Mouse (Mus musculus): ENCODE measurements at regions not wholly inside any gene's neighbourhood (a gene's known extent, or its start where the extent isn't known, plus 50 kb on each side); places are given as distances from the start of the nearest gene placed in this dataset.

GRCm38 (mm10) chr11:63394201-63394600 is 265.4 kb downstream of the Pmp22 start:
- no peak for DNase-seq (ENCODE audit: low read depth, low spot score)

DNA sequence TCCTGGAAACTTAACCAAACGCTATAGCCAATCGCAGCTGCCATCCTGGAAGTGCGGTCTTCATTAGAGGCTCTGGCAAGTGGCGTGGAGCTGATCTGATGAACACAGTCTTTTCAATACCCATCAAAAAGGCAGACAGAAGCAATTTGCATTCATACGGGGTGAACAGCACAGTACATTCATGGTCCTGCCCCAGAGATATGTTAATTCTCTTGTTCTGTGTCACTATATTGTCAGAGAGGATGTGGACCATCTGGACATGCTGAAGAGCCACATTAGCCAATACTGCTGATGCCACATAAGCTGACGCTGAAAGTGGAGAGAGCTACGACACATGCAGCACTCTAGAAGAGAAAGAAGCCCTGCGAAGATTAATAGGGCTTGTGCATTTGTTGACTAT is 267.6 kb downstream of the Pmp22 start:
- DNase-seq (ENCODE audit: low read depth, low spot score) = no peak

DNA sequence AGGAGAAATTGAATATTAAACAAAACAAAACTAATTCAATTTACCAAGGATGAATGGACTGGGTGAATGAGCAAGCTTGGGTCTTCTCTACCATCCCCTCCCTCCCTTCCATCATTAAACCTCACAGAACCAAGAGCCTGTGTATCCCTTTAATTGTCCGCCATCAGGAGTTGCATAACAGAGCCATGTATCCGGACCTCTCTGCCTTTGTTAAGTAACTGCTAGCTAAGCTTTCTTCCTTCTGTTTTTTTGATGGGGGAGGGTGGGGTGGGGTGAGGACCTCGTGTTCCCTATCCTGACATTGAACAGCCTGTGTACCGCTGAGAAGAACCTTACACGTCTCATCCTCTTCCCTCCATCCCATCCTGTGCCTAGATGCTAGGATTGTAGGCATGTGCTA is 274.0 kb downstream of the Pmp22 start:
- no peak for DNase-seq (ENCODE audit: low read depth, low spot score)

DNA sequence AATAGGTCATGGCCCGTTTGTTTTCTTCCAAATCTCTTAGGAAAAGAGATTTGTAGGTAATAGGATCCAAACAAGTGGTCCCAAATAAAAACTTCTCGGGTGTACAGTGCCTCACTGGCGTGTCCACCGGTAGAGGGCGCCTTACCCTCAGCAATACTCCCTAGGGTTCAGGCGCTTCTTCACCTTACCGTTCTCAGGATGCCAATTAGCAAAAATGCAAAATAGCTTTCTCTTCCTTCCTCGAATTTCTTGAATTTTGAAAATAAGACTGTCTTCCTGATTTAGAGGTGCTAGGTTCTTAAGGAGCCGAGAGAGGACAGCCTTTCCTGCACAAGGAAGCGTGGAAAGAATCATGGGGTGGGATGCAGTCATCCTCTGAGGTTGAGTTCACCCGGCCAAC is 275.9 kb downstream of the Pmp22 start:
- peak; percentile 33 for DNase-seq (ENCODE audit: low read depth, low spot score)

DNA sequence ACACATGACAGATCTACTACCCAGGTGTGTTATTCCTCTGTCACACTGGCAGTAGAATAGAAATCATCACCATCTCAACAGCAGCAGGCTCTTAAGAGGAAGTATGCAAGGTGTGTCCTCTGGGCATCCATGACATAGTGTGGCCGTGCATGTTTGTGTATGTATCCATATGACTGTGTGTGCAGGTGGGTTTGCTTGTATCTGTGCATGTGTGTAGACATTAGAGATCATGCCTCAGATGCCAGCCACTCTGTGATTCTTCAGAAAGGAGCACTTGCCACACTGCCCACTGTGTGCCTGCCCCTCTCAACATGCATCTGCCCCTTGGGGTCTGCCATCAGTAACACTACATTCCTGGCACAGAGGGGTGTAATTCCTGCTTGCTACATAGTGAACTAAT is 280.6 kb downstream of the Pmp22 start:
- DNase-seq (ENCODE audit: low read depth, low spot score) = no peak

- no peak for DNase-seq (ENCODE audit: low read depth, low spot score)
Observed at GRCm38 (mm10) chr11:63410921-63411320, 282.1 kb downstream of the Pmp22 start.

- no peak for DNase-seq (ENCODE audit: low read depth, low spot score)
Observed at GRCm38 (mm10) chr11:63412364-63412991, 283.7 kb downstream of the Pmp22 start.

- no peak for DNase-seq (ENCODE audit: low read depth, low spot score)
Observed at GRCm38 (mm10) chr11:63413106-63413505, 284.3 kb downstream of the Pmp22 start.

DNA sequence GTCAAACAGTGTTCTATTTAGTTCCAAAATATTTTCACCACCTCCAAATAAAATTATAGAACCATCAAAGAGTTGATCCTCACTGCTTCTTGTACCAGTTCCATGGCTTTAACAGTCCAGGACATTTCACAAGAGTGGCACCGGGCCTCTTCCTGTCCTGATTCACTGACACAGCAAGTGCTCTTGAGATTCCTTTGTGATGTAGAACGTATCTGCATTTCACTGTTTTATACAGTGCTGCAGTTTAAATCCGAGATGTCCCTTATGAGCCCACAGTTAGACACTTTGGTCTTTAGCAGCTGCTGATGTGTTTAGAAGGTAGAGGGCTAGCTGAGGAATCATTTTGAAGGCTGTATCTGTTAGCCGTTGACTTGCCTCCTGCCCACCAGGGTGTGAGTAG is 284.8 kb downstream of the Pmp22 start:
- no peak for DNase-seq (ENCODE audit: low read depth, low spot score)

DNA sequence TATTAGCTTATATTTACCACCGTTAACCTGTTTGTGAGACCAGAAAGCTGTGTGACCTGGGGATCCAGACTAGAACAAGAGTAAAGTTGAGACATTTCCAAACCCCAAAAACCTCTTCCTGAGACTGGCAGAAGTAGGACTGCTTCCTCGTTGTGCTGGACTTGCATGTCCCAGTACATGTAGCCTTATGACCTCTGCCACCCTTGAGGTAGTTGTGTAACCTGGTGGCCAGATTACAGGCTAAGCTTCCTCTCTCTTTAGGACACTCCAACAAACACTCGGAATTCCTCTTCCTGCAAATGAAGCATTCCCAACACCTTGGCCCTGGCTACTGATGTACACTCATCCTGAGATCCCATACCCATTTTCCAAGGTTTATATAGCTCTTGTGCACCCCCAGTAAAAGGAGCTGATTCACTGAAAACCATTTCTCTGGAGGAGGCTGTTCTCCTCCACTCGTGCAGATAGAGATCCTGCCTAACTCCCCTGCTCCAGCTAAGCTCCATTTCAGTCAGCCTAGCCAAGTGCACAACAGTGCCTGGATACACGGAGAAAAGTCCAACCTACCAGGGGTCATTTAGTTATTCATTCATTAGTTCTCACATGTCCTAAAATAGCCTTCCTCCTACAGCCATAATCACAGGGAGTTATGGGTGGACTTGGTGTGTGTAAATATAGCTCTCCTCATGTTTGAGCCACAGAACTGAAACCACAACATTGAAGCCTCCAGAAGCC is 289.4 kb downstream of the Pmp22 start:
- no peak for DNase-seq (ENCODE audit: low read depth, low spot score)

DNA sequence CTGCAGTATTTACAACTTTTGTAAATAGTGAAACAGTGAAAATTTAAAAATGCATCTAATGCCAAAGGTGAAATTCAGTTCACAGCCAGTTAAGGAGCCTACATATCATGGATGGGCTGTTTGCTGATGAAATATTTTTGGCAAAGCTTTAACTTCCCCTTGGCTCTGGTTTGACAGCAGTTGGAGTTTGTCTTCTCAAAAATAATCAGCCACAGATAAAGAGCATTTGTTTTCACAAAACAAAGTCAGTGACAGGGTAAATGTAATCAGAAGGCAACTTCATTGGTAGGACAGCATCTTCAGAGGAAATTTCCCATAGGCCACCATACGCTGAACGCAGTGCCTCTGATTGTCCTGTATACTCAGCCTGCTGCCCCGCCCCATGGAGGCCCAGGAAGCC is 291.6 kb downstream of the Pmp22 start:
- DNase-seq (ENCODE audit: low read depth, low spot score) = no peak

GRCm38 (mm10) chr11:63422069-63422468 is 293.3 kb downstream of the Pmp22 start:
- no peak for DNase-seq (ENCODE audit: low read depth, low spot score)

- DNase-seq (ENCODE audit: low read depth, low spot score) = no peak
Observed at GRCm38 (mm10) chr11:63424319-63424718, 295.5 kb downstream of the Pmp22 start.

DNA sequence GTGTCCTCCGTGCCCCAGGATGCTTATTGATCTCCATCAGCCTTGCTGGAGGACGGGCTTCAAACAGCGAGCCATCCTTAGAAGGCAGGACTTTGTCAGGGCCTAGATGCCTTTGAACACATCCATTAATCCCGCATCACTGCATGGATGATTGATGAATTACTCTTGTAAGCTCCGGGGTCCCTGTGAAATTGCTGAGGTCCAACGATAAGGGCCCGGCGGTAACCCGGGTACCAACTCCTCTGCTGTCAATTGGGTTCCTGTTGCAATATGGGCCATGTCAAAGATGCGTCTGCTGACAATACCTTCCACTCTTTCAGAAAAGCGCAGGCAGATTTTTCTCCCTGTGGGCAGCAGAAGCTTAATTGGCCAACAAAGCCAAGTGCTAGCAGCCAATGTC is 297.0 kb downstream of the Pmp22 start:
- DNase-seq (ENCODE audit: low read depth, low spot score) = no peak

- no peak for DNase-seq (ENCODE audit: low read depth, low spot score)
Observed at GRCm38 (mm10) chr11:63453786-63454185, 325.0 kb downstream of the Pmp22 start.

GRCm38 (mm10) chr11:63454910-63455531 is 326.2 kb downstream of the Pmp22 start:
- DNase-seq (ENCODE audit: low read depth, low spot score) = no peak

GRCm38 (mm10) chr11:63456356-63456755 is 327.6 kb downstream of the Pmp22 start:
- DNase-seq (ENCODE audit: low read depth, low spot score) = no peak

GRCm38 (mm10) chr11:63457250-63457649 is 328.5 kb downstream of the Pmp22 start:
- no peak for DNase-seq (ENCODE audit: low read depth, low spot score)

DNA sequence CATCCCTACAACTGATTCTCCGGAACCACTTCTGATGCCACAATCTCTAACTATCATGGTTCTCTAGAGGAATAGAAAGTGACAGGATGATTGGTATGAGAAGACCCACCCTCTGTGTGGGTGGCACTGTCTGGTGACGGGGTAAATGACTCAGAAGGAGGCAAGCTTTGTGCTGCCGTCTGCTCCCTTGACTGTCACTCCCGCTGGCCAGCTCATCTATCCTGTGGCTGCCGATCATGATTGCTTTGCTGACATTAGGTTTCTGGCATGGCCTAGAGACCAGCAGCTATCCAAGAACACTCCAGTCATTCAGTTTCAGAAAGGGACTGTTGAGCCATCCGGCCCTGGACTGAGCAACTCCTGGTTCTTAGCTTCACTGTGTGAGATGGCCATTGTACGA is 331.4 kb downstream of the Pmp22 start:
- no peak for DNase-seq (ENCODE audit: low read depth, low spot score)

DNA sequence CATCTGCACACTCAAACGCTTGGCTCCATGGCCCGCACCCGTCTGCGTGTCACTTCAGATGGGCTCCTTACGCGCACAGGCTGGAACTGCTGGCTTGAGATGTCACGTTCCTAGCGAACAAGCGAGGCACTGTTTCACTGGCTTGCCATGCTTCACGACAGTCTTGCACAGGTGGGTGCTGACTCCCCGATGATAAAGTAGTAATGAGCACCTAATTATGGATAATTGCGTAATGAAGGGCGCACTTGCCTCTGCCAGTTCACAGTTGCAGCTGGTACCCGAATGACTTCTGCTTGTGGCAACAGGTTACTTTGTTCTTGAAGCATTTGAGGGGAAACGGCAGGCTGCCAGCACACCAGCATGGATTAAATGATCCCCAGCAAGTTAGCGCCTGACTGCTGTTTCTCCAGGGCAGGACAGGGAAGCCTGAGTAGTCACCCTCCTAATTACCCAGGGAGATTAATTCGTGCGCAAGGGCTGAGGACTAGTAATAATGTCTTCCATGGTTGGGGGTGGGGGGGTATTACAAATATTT is 335.1 kb downstream of the Pmp22 start:
- no peak for DNase-seq (ENCODE audit: low read depth, low spot score)

GRCm38 (mm10) chr11:63465941-63466340 is 337.2 kb downstream of the Pmp22 start:
- no peak for DNase-seq (ENCODE audit: low read depth, low spot score)

DNA sequence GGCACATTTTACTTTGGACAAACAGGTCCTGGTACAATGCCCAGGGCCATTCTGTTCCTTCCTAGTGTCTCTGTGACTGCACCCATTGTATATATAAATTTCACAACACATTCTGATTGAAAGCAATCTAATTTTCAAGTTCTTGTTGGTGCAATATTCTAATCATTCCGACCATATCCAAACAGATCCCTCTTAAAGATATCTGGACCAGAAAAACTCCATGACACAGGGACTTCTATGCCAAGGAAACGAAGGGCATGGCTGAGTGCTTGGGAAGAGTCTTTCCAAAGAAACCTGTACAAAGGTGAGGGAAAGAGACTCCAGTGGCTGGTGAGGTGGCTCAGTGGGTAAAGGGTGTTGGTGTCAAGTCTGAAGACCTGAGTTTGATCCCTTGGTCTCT is 337.8 kb downstream of the Pmp22 start:
- no peak for DNase-seq (ENCODE audit: low read depth, low spot score)

DNA sequence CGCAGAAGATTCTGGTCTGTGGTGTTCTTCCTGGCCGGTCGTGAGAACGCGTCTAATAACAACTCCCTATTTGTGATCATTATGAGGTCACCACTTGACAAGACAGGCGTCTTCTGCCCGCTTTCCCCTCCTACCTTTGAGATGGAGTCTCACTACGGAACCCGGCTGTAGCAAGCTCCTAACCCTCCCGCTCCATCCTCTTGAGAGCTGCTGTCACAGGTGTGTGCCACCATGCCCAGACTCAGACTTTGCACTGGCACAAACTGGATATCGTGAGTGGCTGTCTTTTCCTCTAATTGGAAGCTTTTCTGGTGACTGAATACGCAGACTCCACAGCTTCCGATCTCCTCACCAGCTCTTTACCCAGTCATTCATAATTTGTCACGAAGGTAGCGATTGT is 346.0 kb downstream of the Pmp22 start:
- DNase-seq (ENCODE audit: low read depth, low spot score) = no peak

Measured in retina, adult 2 months (tissue).